Mouse (Mus musculus) forebrain, embryonic 15.5 days (tissue): ENCODE measurements around the gene 2610528A11Rik. TPM values are rescaled to one million over a fixed set of nuclear protein-coding genes. Genes with fewer than 3 reads are reported as not detected.
"Not testable (repeated sequence)": the region's sequence is repeated elsewhere in the genome, so short reads cannot be mapped to it uniquely, and the experiment has no call there.

Experiments used
- ATAC-seq: fragments of 200-750 bp; cut with Nextera tagmentation; replicated peaks from 2 replicates; pipeline ENCODE4 v1.8.0; 2017; ENCODE audit warnings: mild to moderate bottlenecking, moderate TSS enrichment, moderate library complexity
- H3K27ac ChIP-seq: fragments of 300-500 bp; sonication (generic); replicated peaks from 2 replicates; pipeline ENCODE4 v1.5.1; 2015; ENCODE audit warnings: mild to moderate bottlenecking, inconsistent platforms
- H3K27me3 ChIP-seq: fragments of 300-500 bp; sonication (generic); 2 replicates; pipeline ENCODE4 v1.6.1; 2015; ENCODE audit warnings: inconsistent platforms
- H3K36me3 ChIP-seq: fragments of 300-500 bp; sonication (generic); 2 replicates; pipeline ENCODE4 v1.6.1; 2015; ENCODE audit warnings: mild to moderate bottlenecking, inconsistent platforms
- H3K4me1 ChIP-seq: fragments of 300-500 bp; sonication (generic); 2 replicates; pipeline ENCODE4 v1.6.1; 2015; ENCODE audit warnings: inconsistent platforms
- H3K4me2 ChIP-seq: fragments of 300-500 bp; sonication (generic); replicated peaks from 2 replicates; pipeline ENCODE4 v1.6.1; 2015; ENCODE audit warnings: mild to moderate bottlenecking, inconsistent platforms
- H3K4me3 ChIP-seq: fragments of 300-500 bp; sonication (generic); 2 replicates; pipeline ENCODE4 v1.5.1; 2015; ENCODE audit warnings: mild to moderate bottlenecking, inconsistent platforms
- H3K9ac ChIP-seq: fragments of 300-500 bp; sonication (generic); replicated peaks from 2 replicates; pipeline ENCODE4 v1.6.1; 2015; ENCODE audit warnings: mild to moderate bottlenecking, inconsistent platforms
- H3K9me3 ChIP-seq: fragments of 300-500 bp; sonication (generic); 2 replicates; pipeline ENCODE4 v1.6.1; 2016; ENCODE audit warnings: inconsistent platforms
- WGBS: fragments of 180-500 bp; shearing (Covaris S2); methylation state at CpG from one replicate; pipeline ENCODE4 v1.1.7; 2015; ENCODE audit warnings: mixed read lengths; 5-methylcytosine and 5-hydroxymethylcytosine counted together
- polyA plus RNA-seq: library from polyadenylated mRNA; unstranded; fragments of >200 nt; fragmentation: Nextera tagmentation; extraction: Ambion mirVana; gene quantifications from 2 replicates; pipeline ENCODE4 v1.2.1, GENCODE M21; 2015

Gene 2610528A11Rik
- polyA plus RNA-seq, result 0.28 and 0.39 TPM in 2 replicates

DNA sequence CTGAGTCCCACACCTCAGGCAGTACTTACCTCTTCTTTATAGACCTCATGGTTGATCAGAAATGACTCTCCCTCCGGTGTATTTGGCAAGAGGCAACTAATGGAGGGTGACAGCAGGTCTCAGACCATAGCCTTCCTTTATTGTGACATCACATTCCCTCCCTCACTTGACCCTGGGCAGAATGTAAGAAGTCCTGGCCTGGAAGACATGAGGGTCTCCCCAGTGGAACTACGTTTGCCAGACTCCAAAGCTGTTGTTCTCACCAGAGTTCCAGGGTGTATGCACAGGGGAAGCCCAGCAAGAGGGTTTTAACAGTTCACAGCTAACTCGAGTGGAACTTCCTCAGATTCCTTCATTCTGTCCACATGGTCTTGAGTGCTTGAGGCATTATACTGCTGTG, at the start of gene 2610528A11Rik:
Gene 2610528A11Rik, minus strand, starts transcription at position 101 of the 400 bp plus-strand sequence.
- no peak within 1 kb of the TSS for H3K27ac ChIP-seq
- H3K27me3 ChIP-seq, result no peaks in the 10 kb centered on the region
- H3K4me1 ChIP-seq, result no peaks in the 10 kb centered on the region
- no peak within 1 kb of the TSS for H3K4me2 ChIP-seq
- peaks cover 4% of the 10 kb centered on the region; the same call in 1 of the 2 replicates for H3K36me3 ChIP-seq
- 73% methylated on average over 3 of the region's 3 CpGs for WGBS
- no peak for ATAC-seq
- H3K9me3 ChIP-seq, result no peaks in the 10 kb centered on the region
- no peak within 1 kb of the TSS for H3K9ac ChIP-seq
- no peak within 1 kb of the TSS for H3K4me3 ChIP-seq

GRCm38 (mm10) chr14:37163277-37163956, 49.6 kb upstream of the 2610528A11Rik start:
- no peak overlapping the region for H3K9ac ChIP-seq
- H3K27me3 ChIP-seq, result no peaks in the 10 kb centered on the region
- H3K36me3 ChIP-seq, result no peaks in the 10 kb centered on the region
- peaks cover 3% of the 10 kb centered on the region; the same call in 1 of the 2 replicates for H3K4me1 ChIP-seq
- no peak for ATAC-seq
- no peak overlapping the region for H3K27ac ChIP-seq
- 88% methylated on average over 4 of the region's 4 CpGs for WGBS
- H3K4me3 ChIP-seq, result no peak overlapping the region
- H3K4me2 ChIP-seq, result no peak overlapping the region
- H3K9me3 ChIP-seq, result no peaks in the 10 kb centered on the region

DNA sequence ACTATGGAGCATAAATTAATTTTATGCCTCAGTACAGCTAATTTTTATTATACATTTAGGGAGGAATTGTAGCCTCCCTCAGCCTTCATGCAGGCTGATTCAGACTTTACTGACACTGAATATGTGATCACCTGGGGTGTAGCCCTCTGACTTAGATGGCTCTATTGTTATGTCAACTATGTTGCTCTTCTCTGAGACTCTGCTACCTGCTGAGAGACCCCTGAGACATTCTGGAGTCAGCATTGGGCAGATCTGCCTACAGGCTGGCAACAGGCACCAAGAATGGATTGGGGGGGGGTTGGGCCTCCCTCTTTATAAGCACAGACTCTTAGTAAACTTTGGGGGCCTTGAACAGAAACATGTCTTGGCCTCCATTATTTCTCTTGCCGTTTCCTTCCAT, 40.6 kb upstream of the 2610528A11Rik start:
- no peaks in the 10 kb centered on the region for H3K27me3 ChIP-seq
- no peak overlapping the region for H3K27ac ChIP-seq
- H3K4me3 ChIP-seq, result no peak overlapping the region
- peaks cover 3% of the 10 kb centered on the region; the same call in 1 of the 2 replicates for H3K9me3 ChIP-seq
- no peak for ATAC-seq
- H3K4me1 ChIP-seq, result no peaks in the 10 kb centered on the region
- H3K9ac ChIP-seq, result no peak overlapping the region
- 94% methylated on average over 1 of the region's 1 CpGs for WGBS
- no peak overlapping the region for H3K4me2 ChIP-seq
- no peaks in the 10 kb centered on the region for H3K36me3 ChIP-seq

- 52% methylated on average over 8 of the region's 8 CpGs for WGBS
- H3K36me3 ChIP-seq, result no peaks in the 10 kb centered on the region
Measured at GRCm38 (mm10) chr14:37139051-37139710, 25.4 kb upstream of the 2610528A11Rik start.

GRCm38 (mm10) chr14:37137596-37137995, 23.8 kb upstream of the 2610528A11Rik start:
- 84% methylated on average over 3 of the region's 3 CpGs for WGBS
- not testable (repeated sequence) for H3K4me2 ChIP-seq, H3K4me3 ChIP-seq, H3K36me3 ChIP-seq, H3K9ac ChIP-seq, H3K27ac ChIP-seq, H3K27me3 ChIP-seq, ATAC-seq, H3K9me3 ChIP-seq
- peaks cover 12% of the 10 kb centered on the region for H3K4me1 ChIP-seq

More at GRCm38 (mm10) chr14:37139051-37139710, 25.4 kb upstream of the 2610528A11Rik start:
- Histone ChIP-seq H3K9ac (no peak overlapping the region), H3K9me3 (no peaks in the 10 kb centered on the region), H3K27ac (no peak overlapping the region), H3K27me3 (no peaks in the 10 kb centered on the region), H3K4me3 (no peak overlapping the region), H3K4me1 (peaks cover 4% of the 10 kb centered on the region), H3K4me2 (no peak overlapping the region)
- ATAC-seq, result no peak

DNA sequence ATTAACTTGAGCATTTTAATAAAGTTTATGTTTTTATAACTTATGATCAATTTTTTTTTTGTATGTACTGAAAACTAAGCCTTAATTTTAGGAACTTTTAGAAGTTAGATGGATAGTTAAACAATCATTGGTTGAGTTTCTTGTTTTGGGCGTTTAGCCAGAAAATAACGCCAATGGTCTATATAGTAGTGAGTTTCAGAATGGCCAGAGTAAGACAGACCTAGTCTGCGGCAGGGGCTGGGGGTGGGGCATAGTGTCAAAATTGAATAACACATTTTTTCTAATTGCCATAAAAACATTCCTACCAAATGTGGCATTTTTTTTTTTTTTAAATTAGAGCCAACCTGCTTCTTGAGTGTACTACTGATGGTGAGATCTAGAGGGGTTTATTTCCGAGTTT, 22.3 kb upstream of the 2610528A11Rik start:
- Histone ChIP-seq H3K4me2 (no peak overlapping the region), H3K9me3 (no peaks in the 10 kb centered on the region), H3K27me3 (no peaks in the 10 kb centered on the region), H3K36me3 (peaks cover 13% of the 10 kb centered on the region), H3K27ac (no peak overlapping the region), H3K4me3 (no peak overlapping the region), H3K9ac (no peak overlapping the region), H3K4me1 (peaks cover 12% of the 10 kb centered on the region)
- no peak for ATAC-seq
- 79% methylated on average over 4 of the region's 4 CpGs for WGBS

- Histone ChIP-seq H3K9me3 (no peaks in the 10 kb centered on the region), H3K27me3 (no peaks in the 10 kb centered on the region), H3K4me2 (peak overlapping the region; percentile 57), H3K4me1 (peaks cover 12% of the 10 kb centered on the region), H3K4me3 (peak overlapping the region; percentile 96), H3K27ac (peak overlapping the region; percentile 68), H3K9ac (peak overlapping the region; percentile 52), H3K36me3 (peaks cover 16% of the 10 kb centered on the region)
- ATAC-seq, result peak; percentile 70
- WGBS, result under 1% methylated on average over 10 of the region's 10 CpGs
Measured at GRCm38 (mm10) chr14:37135671-37136070, 21.8 kb upstream of the 2610528A11Rik start.

- Histone ChIP-seq H3K9ac (peak within 1 kb of the TSS; percentile 92), H3K36me3 (peaks cover 21% of the 10 kb centered on the region), H3K4me1 (peaks cover 12% of the 10 kb centered on the region), H3K9me3 (no peaks in the 10 kb centered on the region), H3K4me3 (peak within 1 kb of the TSS; percentile 96), H3K27ac (peak within 1 kb of the TSS; percentile 80), H3K4me2 (peak within 1 kb of the TSS; percentile 73), H3K27me3 (no peaks in the 10 kb centered on the region)
- whole genome bisulfite sequencing, result under 1% methylated on average over 38 of the region's 38 CpGs
- ATAC-seq, result peak; percentile 99
Measured at GRCm38 (mm10) chr14:37135127-37135593, 21.3 kb upstream of the 2610528A11Rik start, which contains the start of gene Ghitm. Ghitm (minus strand) TSS chr14:37135272.

DNA sequence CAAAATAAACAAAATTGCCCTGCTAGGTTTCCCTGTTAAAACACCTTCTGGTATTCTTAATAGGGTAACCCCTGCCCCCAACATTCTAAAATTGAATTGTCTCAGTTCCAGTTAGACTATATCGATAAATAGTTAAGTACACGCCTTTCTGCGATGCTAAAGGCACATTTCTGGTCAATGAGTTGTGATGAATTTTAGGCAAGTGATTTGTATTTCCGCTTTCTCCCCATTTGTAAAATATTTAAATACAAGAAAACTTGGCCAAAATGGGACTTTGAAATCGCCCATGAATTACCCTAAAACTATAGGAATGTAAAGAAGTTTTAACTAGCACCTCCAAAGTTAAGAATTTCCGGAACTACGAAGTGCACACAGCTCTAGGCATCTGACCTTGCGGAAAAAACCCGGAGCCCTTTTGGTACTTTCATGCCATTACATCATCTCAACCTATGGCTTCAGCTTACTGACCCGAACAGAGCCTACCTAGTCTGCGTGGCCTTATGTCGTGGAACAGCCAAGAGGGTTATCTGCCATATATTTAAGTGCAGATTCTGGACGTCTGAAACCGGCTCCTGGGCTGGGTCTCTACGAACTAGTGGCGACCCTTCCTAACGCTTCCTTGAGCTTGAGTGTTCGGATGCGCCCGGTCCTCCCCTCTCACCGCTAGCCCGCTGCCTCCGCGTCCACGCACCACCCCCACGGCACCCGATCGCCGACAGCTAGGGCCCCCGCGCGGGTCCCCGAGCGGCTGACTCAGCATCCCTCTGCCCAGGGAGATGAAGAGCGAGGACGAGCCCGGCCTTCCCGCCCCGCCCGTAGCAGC, 20.7 kb upstream of the 2610528A11Rik start:
- Histone ChIP-seq H3K9ac (peak overlapping the region; percentile 92), H3K4me2 (peak overlapping the region; percentile 73), H3K4me1 (peaks cover 12% of the 10 kb centered on the region), H3K36me3 (peaks cover 26% of the 10 kb centered on the region), H3K27ac (peak overlapping the region; percentile 80), H3K9me3 (no peaks in the 10 kb centered on the region), H3K27me3 (no peaks in the 10 kb centered on the region), H3K4me3 (peak overlapping the region; percentile 96)
- no peak for ATAC-seq
- 2% methylated on average over 40 of the region's 40 CpGs for WGBS

DNA sequence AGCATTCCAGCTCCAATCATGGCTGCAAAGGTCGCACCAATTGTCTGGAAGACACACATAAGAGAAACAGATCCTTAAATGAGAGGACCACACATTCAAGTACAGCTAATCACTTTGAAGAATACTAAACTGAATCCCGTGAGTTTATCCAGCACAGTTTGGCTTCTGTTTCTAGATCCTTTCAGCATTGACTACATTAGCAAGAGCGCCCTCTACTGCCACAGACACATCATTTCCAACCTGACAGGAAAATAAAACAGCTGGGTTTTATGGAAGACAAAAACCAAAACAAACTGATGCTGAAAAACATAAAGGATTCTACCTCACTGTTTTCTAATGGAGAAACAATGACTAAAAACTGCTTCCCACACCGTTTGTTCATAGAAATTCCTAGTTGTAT, 13.8 kb upstream of the 2610528A11Rik start:
- Histone ChIP-seq H3K4me3 (no peak overlapping the region), H3K9ac (no peak overlapping the region), H3K27me3 (no peaks in the 10 kb centered on the region), H3K27ac (no peak overlapping the region), H3K4me1 (no peaks in the 10 kb centered on the region), H3K4me2 (no peak overlapping the region), H3K9me3 (no peaks in the 10 kb centered on the region), H3K36me3 (peaks cover 83% of the 10 kb centered on the region)
- WGBS, result 45% methylated on average over 4 of the region's 4 CpGs
- no peak for ATAC-seq

- Histone ChIP-seq H3K27ac (no peak overlapping the region), H3K27me3 (no peaks in the 10 kb centered on the region), H3K9ac (no peak overlapping the region), H3K36me3 (peaks cover 42% of the 10 kb centered on the region), H3K4me2 (no peak overlapping the region), H3K9me3 (no peaks in the 10 kb centered on the region), H3K4me3 (no peak overlapping the region), H3K4me1 (no peaks in the 10 kb centered on the region)
- WGBS, result 97% methylated on average over 4 of the region's 4 CpGs
- ATAC-seq, result no peak
Measured at GRCm38 (mm10) chr14:37119233-37119632, 5.4 kb upstream of the 2610528A11Rik start.

- H3K27me3 ChIP-seq, result no peaks in the 10 kb centered on the region
- no peak overlapping the region for H3K4me3 ChIP-seq
- no peaks in the 10 kb centered on the region for H3K4me1 ChIP-seq
- 89% methylated on average over 7 of the region's 7 CpGs for WGBS
- ATAC-seq, result no peak
- no peak overlapping the region for H3K4me2 ChIP-seq
- H3K9ac ChIP-seq, result no peak overlapping the region
- H3K9me3 ChIP-seq, result no peaks in the 10 kb centered on the region
- no peak overlapping the region for H3K27ac ChIP-seq
- H3K36me3 ChIP-seq, result no peaks in the 10 kb centered on the region
Measured at GRCm38 (mm10) chr14:37112931-37113330, 891 bp downstream of the 2610528A11Rik start.
